Mouse (Mus musculus): Measurements from ENCODE around the gene Gm20708.

Gm20708 gene

GRCm38 (mm10) chr11:117806781-117807180, 2.7 kb upstream of the Gm20708 start:
- in situ Hi-C loops (cut with MboI, MseI), result no loop called here

GRCm38 (mm10) chr11:117810401-117811046, 1.1 kb downstream of the Gm20708 start:
- in situ Hi-C loops (cut with MboI, MseI), result loop anchor here in 1 of 2 experiments (10.0 kb wide), 1 partner anchor 406 kb away; no protein-coding TSS in a partner anchor

GRCm38 (mm10) chr11:117813867-117814266, 4.4 kb downstream of the Gm20708 start:
- in situ Hi-C loops (cut with MboI, MseI), result loop anchor here in 1 of 2 experiments (10.0 kb wide), 1 partner anchor 409 kb away; no protein-coding TSS in a partner anchor

GRCm38 (mm10) chr11:117814704-117815366, 5.4 kb downstream of the Gm20708 start:
- in situ Hi-C loops (cut with MboI, MseI), result loop anchor here in 1 of 2 experiments (10.0 kb wide), 1 partner anchor 410 kb away; no protein-coding TSS in a partner anchor

GRCm38 (mm10) chr11:117815850-117816249, 6.4 kb downstream of the Gm20708 start:
- in situ Hi-C loops (cut with MboI, MseI), result loop anchor here in 1 of 2 experiments (10.0 kb wide), 1 partner anchor 411 kb away; no protein-coding TSS in a partner anchor

- in situ Hi-C loops (cut with MboI, MseI), result loop anchor here in 1 of 2 experiments (10.0 kb wide), 1 partner anchor 412 kb away; no protein-coding TSS in a partner anchor
Observed at GRCm38 (mm10) chr11:117816389-117816996, 7.0 kb downstream of the Gm20708 start.

- in situ Hi-C loops (cut with MboI, MseI), result loop anchor here in 1 of 2 experiments (10.0 kb wide), 1 partner anchor 414 kb away; no protein-coding TSS in a partner anchor
Observed at GRCm38 (mm10) chr11:117819095-117819494, 9.6 kb downstream of the Gm20708 start.

GRCm38 (mm10) chr11:117820173-117820572, 10.7 kb downstream of the Gm20708 start:
- in situ Hi-C loops (cut with MboI, MseI), result loop anchor here (5.0 kb wide), 1 partner anchor 108 kb away; no protein-coding TSS in a partner anchor

- in situ Hi-C loops (cut with MboI, MseI), result loop anchor here (5.0 kb wide), 1 partner anchor 110 kb away; no protein-coding TSS in a partner anchor
Observed at GRCm38 (mm10) chr11:117821868-117822267, 12.4 kb downstream of the Gm20708 start.

- in situ Hi-C loops (cut with MboI, MseI), result loop anchor here (5.0 kb wide), 1 partner anchor 110 kb away; no protein-coding TSS in a partner anchor
Observed at GRCm38 (mm10) chr11:117822728-117823241, 13.3 kb downstream of the Gm20708 start.

GRCm38 (mm10) chr11:117823411-117823810, 13.9 kb downstream of the Gm20708 start:
- in situ Hi-C loops (cut with MboI, MseI), result loop anchor here (5.0 kb wide), 1 partner anchor 111 kb away; no protein-coding TSS in a partner anchor

- in situ Hi-C loops (cut with MboI, MseI), result loop anchor here (5.0 kb wide), 1 partner anchor 112 kb away; no protein-coding TSS in a partner anchor
Observed at GRCm38 (mm10) chr11:117824060-117824969, 14.8 kb downstream of the Gm20708 start.

- in situ Hi-C loops (cut with MboI, MseI), result no loop called here
Observed at GRCm38 (mm10) chr11:117825333-117826101, 16.0 kb downstream of the Gm20708 start, which contains the start of the genes Afmid and Tk1. Gene Afmid, plus strand, starts transcription at chr11:117825924. Gene Tk1, minus strand, starts transcription at chr11:117826092.

- in situ Hi-C loops (cut with MboI, MseI), result no loop called here
Observed at GRCm38 (mm10) chr11:117826164-117826563, 16.7 kb downstream of the Gm20708 start.

- in situ Hi-C loops (cut with MboI, MseI), result no loop called here
Observed at GRCm38 (mm10) chr11:117826916-117827315, 17.4 kb downstream of the Gm20708 start.

- in situ Hi-C loops (cut with MboI, MseI), result no loop called here
Observed at GRCm38 (mm10) chr11:117827386-117827785, 17.9 kb downstream of the Gm20708 start.

- in situ Hi-C loops (cut with MboI, MseI), result no loop called here
Observed at GRCm38 (mm10) chr11:117828149-117828887, 18.9 kb downstream of the Gm20708 start.

- in situ Hi-C loops (cut with MboI, MseI), result no loop called here
Observed at GRCm38 (mm10) chr11:117828888-117829604, 19.6 kb downstream of the Gm20708 start.
